Mouse (Mus musculus): ENCODE data around the gene Fam234a. TPM values are rescaled to one million over a fixed set of nuclear protein-coding genes. Genes with fewer than 3 reads are reported as not detected.

Gene Fam234a
- 81.2 TPM for polyA plus RNA-seq (2014; fragmentation: Illumina TruSeq; extraction: RNeasy Lipid Tissue Mini Kit (QIAGEN cat#74804); ENCODE audit: low replicate concordance)

DNA sequence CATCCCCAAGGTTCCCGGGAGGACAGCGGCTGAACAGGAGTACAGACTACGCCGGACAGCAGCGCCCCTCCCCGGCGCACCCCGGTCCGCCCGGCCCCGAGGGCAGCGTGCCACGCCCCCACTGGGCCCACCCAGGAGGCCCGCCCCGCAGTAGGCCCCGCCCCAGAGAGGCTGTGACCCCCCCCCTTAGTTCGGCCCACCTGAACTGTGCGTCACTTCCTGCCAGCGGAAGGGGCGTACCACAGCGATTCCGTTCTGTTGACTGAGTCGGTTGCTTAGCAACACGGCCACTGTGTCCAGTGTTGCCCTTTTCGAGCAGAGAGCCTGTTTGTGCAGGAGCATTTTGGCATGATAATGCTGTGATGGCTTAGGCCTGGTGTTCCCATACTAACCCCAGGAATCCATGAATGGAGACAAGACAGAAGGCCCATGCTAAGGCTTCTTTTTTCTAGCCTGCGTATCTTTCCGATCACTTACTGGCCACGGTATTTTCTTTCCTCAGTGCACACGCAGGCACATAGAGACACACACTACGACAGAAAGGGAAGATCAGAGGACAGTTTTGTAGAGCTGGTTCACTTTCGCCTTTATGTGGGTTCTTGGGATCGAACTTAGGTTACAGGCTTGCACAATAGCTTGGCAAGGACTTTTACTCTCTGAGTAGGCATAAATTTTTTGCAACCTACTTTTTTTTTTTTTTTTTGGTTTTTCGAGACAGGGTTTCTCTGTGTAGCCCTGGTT, at the start of gene Fam234a:
TSS of gene Fam234a (minus strand) at position 142 of the 741 bp plus-strand sequence.

DNA sequence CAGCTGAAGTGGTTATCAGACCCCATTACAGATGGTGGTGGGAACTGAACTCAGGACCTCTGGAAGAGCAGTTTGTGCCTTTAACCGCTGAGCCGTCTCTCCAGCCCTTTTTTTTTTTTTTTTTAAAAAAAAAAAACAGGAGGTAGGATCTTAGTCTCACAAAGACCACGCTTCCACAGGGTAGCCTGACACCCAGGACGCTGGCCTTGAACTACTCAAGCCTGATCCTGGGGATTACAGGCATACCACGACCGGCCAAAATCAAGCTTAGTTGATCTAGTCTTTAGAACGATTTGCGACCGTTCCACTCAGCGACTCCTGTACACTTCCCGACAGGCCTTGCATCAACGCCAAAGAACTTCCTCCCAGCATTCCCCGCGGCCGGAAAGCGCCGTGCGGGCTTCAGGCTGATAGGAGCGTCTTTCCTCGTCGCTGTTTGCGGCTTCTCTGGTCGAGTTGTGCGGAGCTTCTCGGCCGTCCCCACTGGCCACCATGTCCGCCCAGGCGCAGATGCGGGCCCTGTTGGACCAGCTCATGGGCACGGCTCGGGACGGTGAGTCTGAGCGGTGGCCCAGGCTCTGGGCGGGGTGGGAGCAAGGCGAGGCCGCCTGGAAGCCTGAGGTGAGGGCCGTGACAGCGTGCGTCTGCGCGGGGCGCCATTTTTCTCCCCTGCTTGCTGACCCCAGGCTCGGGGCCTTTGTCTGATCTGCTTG, 8.7 kb upstream of the Fam234a start, which contains the start of gene Luc7l:
TSS of gene Luc7l (plus strand) at position 358 of the 713 bp plus-strand sequence.

DNA sequence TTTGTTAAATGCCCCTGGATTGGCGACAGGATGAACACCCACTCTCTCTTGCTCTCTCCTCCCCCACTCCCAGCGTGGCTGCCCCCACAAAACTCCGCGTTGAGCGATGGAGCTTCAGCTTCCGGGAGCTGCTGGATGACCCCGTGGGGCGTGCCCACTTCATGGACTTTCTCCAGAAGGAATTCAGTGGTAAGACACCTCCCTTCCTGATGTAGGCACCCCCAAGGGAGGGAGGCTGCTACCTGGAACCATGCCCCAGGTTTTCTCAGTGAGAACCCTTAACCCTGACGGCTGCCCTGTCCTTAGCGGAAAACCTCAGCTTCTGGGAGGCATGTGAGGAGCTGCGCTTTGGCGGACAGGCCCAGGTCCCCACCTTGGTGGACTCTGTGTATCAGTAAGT, 36.4 kb downstream of the Fam234a start, which contains the start of gene Arhgdig:
TSS of gene Arhgdig (minus strand) at position 101 of the 400 bp plus-strand sequence.

DNA sequence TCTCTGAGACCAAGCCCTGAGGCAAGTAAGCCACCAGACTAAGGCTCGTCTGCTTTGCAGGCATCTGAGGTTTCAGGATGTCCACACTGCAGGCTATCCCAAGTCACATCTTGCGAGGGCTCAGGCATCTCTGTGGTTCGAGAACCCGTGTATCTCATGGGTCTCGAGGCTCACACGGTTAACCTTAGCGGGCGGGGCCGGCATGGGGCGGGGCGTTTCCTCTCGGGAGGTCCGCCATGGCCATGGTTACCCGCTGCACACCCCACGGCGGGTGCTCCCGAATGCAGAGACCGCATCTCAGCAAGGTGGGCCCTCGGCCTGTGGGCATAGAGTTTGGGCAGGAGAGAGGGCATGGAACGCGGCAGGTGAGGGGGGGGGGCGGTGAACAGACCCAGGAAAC, 41.3 kb downstream of the Fam234a start, which contains the start of gene Rgs11:
TSS of gene Rgs11 (plus strand) at position 215 of the 400 bp plus-strand sequence.

DNA sequence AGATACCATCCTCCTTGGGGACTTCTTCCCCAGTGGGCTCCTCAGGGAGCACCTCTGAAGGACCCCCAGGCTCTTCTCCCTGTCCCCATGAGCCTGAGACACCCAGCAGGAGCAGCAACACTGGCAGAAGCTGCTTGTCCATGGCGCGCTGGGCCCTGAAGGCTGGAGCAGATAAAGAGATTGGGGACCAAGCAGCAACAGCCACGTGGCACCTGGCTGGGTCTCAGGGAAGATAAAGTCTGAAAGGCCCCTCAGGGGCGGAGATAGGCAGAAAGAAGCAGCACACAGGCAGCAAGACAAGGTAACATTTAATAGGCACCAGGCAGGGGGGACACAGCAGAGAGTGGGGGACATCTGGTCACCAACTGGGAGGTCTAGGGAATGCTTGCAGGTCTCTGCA, 45.1 kb downstream of the Fam234a start, which contains the start of gene Pdia2:
TSS of gene Pdia2 (minus strand) at position 196 of the 400 bp plus-strand sequence.

Other genes starting within 250 kb of the Fam234a start
- gene Rab11fip3, start 174.7 kb downstream of the Fam234a start, polyA plus RNA-seq (2014; fragmentation: Illumina TruSeq; extraction: RNeasy Lipid Tissue Mini Kit (QIAGEN cat#74804); ENCODE audit: low replicate concordance) = 7.1 TPM
- gene Decr2, start 153.9 kb downstream of the Fam234a start, polyA plus RNA-seq (2014; fragmentation: Illumina TruSeq; extraction: RNeasy Lipid Tissue Mini Kit (QIAGEN cat#74804); ENCODE audit: low replicate concordance) = 48.4 TPM
- not detected for gene Nme4, start 148.6 kb downstream of the Fam234a start, polyA plus RNA-seq (2014; fragmentation: Illumina TruSeq; extraction: RNeasy Lipid Tissue Mini Kit (QIAGEN cat#74804); ENCODE audit: low replicate concordance)
- 8.8 TPM for gene Tmem8, start 130.9 kb downstream of the Fam234a start, polyA plus RNA-seq (2014; fragmentation: Illumina TruSeq; extraction: RNeasy Lipid Tissue Mini Kit (QIAGEN cat#74804); ENCODE audit: low replicate concordance)
- 5.3 TPM for gene Mrpl28, start 120.7 kb downstream of the Fam234a start, polyA plus RNA-seq (2014; fragmentation: Illumina TruSeq; extraction: RNeasy Lipid Tissue Mini Kit (QIAGEN cat#74804); ENCODE audit: low replicate concordance)
- 10.7 TPM for gene Axin1, start 105.6 kb downstream of the Fam234a start, polyA plus RNA-seq (2014; fragmentation: Illumina TruSeq; extraction: RNeasy Lipid Tissue Mini Kit (QIAGEN cat#74804); ENCODE audit: low replicate concordance)
- 0.26 TPM for gene Pdia2, start 45.2 kb downstream of the Fam234a start, polyA plus RNA-seq (2014; fragmentation: Illumina TruSeq; extraction: RNeasy Lipid Tissue Mini Kit (QIAGEN cat#74804); ENCODE audit: low replicate concordance)
- gene Rgs11, start 41.3 kb downstream of the Fam234a start, polyA plus RNA-seq (2014; fragmentation: Illumina TruSeq; extraction: RNeasy Lipid Tissue Mini Kit (QIAGEN cat#74804); ENCODE audit: low replicate concordance) = not detected
- not detected for gene Arhgdig, start 36.5 kb downstream of the Fam234a start, polyA plus RNA-seq (2014; fragmentation: Illumina TruSeq; extraction: RNeasy Lipid Tissue Mini Kit (QIAGEN cat#74804); ENCODE audit: low replicate concordance)
- gene Luc7l, start 8.7 kb upstream of the Fam234a start, polyA plus RNA-seq (2014; fragmentation: Illumina TruSeq; extraction: RNeasy Lipid Tissue Mini Kit (QIAGEN cat#74804); ENCODE audit: low replicate concordance) = 62.6 TPM
- gene Neurl1b, start 170.6 kb upstream of the Fam234a start, polyA plus RNA-seq (2014; fragmentation: Illumina TruSeq; extraction: RNeasy Lipid Tissue Mini Kit (QIAGEN cat#74804); ENCODE audit: low replicate concordance) = 1.2 TPM